Mouse (Mus musculus): ENCODE results near the gene Ipo4.

- TF ChIP-seq GATA1 (IDR thresholded peaks at IDR 0.05; ENCODE audit: borderline replicate concordance, low read length) (no peak), CTCF (IDR thresholded peaks at IDR 0.05; ENCODE audit: low read depth, low read length) (no peak), GATA2 (IDR thresholded peaks at IDR 0.05; ENCODE audit: borderline replicate concordance, low read depth, low read length) (no peak), TAL1 (conservative IDR thresholded peaks at IDR 0.05; ENCODE audit: low read depth, low read length) (no peak)
These were observed 56.0 kb downstream of the Ipo4 start for GRCm38 (mm10) chr14:55579511-55580496.

All from G1E (cell line).